Mouse (Mus musculus): ENCODE data around the gene Sytl5.

Sytl5 gene

GRCm38 (mm10) chrX:9885322-9885721 is at the start of gene Sytl5:
TSS of gene Sytl5 (plus strand) at chrX:9885622.
- in situ Hi-C loops (cut with MseI, MboI): no loop called here

DNA sequence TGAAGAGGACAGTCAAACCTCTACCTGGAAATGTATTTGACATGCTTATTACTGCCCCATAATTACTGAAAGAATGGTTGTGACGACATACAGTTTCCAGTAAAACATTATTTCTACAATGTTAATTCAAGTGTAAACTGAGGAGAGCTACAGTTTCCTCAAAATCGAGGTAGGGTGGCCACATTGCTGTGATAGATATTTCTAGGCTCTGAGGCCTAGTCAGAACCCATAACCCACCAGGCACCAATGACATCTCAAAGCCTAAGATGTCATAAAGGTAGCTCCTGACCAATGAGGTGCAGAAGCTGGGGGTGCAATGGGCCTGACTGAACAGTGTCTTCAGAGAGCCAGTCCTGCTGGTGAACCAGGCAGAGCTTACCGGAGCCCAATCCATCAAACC is 38.8 kb upstream of the Sytl5 start, which contains the start of gene Hypm:
Gene Hypm (plus strand): TSS at position 301 of the 400 bp plus-strand sequence.
- in situ Hi-C loops (cut with MseI, MboI): no loop called here

GRCm38 (mm10) chrX:9849403-9849802 is 36.0 kb upstream of the Sytl5 start, which contains the start of gene H2al3:
TSS of gene H2al3 (plus strand) at chrX:9849703.
- in situ Hi-C loops (cut with MseI, MboI): no loop called here

GRCm38 (mm10) chrX:9861859-9862258 is 23.6 kb upstream of the Sytl5 start:
- in situ Hi-C loops (cut with MseI, MboI): no loop called here

DNA sequence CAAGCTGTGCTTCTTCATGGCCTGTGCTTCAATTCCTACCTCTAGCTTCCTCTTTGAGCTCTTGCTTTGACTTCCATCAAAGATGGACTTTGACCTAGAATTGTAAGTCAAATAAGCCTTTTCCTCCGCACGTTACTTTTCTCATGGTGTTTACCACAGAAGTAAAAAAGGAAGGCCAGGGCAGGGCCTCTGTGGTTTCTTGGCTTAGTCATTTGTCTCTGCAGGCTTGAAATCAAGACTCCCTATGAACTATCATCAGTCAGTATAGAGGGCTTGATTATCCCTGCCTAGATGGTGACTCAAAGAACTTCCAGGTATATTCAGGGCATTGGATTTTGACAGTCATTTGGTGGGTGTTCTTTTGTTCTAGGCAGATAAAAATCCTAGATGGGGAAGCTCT is 9.9 kb upstream of the Sytl5 start:
- in situ Hi-C loops (cut with MseI, MboI): no loop called here

DNA sequence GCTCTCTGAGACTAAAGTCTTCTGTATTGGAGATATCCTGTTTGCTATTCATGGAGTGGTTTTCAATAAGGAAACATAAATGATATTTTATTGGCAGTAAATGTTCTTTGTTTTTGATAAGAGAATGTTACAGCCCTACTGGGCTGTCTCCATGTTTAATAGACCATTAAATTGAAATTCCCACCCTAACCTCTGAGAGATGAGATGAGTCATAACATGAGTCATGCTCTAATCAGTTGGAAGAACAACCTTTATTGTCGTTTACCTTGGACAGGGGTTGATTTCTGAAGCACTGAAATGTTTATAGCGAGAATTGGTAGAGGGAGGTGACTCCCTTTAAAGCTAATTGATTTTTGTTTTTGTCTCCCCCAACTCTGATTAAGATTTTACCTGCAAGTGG is 24.1 kb downstream of the Sytl5 start:
- in situ Hi-C loops (cut with MseI, MboI): no loop called here

DNA sequence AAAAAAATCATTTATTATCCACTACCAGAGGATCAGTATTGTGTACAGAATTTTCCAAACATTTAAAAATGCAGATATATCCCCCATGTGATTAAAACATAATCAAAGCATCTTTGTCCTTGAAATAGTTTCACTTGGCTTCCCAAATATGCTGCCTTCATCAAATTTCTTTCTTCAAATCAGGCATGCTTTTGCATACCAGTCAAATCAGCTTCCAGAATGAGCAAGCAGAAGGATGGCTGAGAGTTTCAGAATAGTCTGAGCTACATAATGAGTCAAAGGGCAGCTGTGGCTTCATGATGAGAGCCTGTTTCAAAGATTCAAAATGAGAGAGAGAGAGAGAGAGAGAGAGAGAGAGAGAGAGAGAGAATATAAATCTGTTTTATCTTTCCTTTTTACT is 48.4 kb downstream of the Sytl5 start:
- in situ Hi-C loops (cut with MseI, MboI): no loop called here

DNA sequence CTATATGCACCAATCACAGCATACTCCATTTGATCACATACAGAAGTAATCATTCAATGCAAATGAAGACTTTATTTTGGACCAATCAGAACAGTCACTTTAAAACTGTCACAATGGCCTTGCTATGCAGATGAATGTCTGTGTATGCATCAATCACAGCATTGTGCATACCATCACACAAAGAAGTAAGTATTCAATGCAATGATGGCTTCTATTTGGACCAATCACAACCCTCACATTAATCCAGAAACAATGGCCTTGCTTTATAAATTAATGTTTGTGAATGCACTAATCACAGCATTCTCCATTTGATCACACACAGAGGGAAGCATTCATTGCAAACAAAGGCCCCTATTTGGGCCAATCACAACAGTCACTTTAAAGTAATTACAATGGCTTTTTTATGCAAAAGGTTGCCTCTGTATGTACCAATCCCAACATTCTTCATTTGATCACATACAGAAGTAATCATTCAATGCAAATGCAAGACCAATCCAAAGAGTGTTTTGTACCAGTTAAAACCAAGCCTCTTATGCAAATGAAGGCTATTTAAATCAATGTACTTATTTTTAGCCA is 98.8 kb downstream of the Sytl5 start:
- in situ Hi-C loops (cut with MseI, MboI): no loop called here

DNA sequence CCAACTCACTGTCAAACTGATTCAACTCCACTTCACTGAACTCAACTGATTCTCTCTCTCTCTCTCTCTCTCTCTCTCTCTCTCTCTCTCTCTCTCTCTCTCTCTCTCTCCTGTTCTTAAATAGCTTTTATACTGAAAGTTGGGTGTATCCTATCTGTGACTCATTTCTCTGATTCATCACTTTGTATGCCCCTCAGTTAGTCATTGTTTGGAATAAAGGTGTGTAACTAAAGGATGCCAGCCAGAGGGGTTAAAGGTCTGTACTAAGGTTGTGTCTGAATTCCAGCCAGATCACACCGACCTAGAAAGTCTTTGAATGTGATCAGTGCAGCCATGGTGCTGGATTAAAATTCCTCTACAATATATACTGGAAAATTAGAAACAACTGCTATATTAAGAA is 115.3 kb downstream of the Sytl5 start:
- in situ Hi-C loops (cut with MseI, MboI): no loop called here

GRCm38 (mm10) chrX:10005946-10006345 is 120.5 kb downstream of the Sytl5 start:
- in situ Hi-C loops (cut with MseI, MboI): no loop called here

- in situ Hi-C loops (cut with MseI, MboI): no loop called here
Observed at GRCm38 (mm10) chrX:10007675-10008270, 122.4 kb downstream of the Sytl5 start.

- in situ Hi-C loops (cut with MseI, MboI): no loop called here
Observed at GRCm38 (mm10) chrX:10010202-10010601, 124.8 kb downstream of the Sytl5 start.

DNA sequence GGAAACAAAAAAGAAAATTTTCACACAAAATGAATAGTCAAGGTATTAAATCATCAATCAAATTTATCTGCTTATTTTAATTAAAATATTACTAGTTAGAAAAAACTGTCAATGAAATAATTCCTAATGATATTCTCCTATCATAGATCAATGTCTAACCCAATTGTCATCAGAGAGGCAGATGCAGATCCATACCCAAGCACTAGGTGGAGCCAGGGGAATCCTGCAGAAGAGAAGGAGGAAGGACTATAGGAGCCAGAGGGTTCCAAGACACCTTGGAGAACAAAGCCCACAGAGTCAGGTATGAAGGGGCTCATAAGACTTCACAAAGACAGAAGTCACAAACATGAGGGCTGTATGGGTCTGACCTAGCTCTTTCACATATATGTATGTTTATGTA is 149.2 kb downstream of the Sytl5 start:
- in situ Hi-C loops (cut with MseI, MboI): no loop called here

Data from mouse trophoblast stem cell (cell line).